Mouse (Mus musculus) limb, embryonic 13.5 days (tissue): Measurements from ENCODE around the gene Gm21060. TPM values are rescaled to one million over a fixed set of nuclear protein-coding genes. Genes with fewer than 3 reads are reported as not detected.
"Not testable (repeated sequence)": the region's sequence is repeated elsewhere in the genome, so short reads cannot be mapped to it uniquely, and the experiment has no call there.

ENCODE experiments used
- ATAC-seq: fragments of 200-750 bp; cut with Nextera tagmentation; 2 replicates; pipeline ENCODE4 v1.8.0; 2017; ENCODE audit warnings: low read depth, moderate number of reproducible peaks, moderate TSS enrichment; ENCODE audit not compliant: low FRiP score
- H3K27ac ChIP-seq: fragments of 300-500 bp; sonication (generic); 2 replicates; pipeline ENCODE4 v1.5.1; 2015; ENCODE audit warnings: inconsistent platforms, mild to moderate bottlenecking, moderate library complexity
- H3K27me3 ChIP-seq: fragments of 300-500 bp; sonication (generic); 2 replicates; pipeline ENCODE4 v1.6.1; 2015; ENCODE audit warnings: mild to moderate bottlenecking, inconsistent platforms
- H3K36me3 ChIP-seq: fragments of 300-500 bp; sonication (generic); 2 replicates; pipeline ENCODE4 v1.6.1; 2015; ENCODE audit warnings: inconsistent platforms, mild to moderate bottlenecking, moderate library complexity
- H3K4me1 ChIP-seq: fragments of 300-500 bp; sonication (generic); 2 replicates; pipeline ENCODE4 v1.6.1; 2015; ENCODE audit warnings: inconsistent platforms
- H3K4me2 ChIP-seq: fragments of 300-500 bp; sonication (generic); replicated peaks from 2 replicates; pipeline ENCODE4 v1.6.1; 2015; ENCODE audit warnings: inconsistent platforms, mild to moderate bottlenecking, moderate library complexity
- H3K4me3 ChIP-seq: fragments of 300-500 bp; sonication (generic); 2 replicates; pipeline ENCODE4 v1.5.1; 2015; ENCODE audit warnings: moderate library complexity, mild to moderate bottlenecking, inconsistent platforms
- H3K9ac ChIP-seq: fragments of 300-500 bp; sonication (generic); 2 replicates; pipeline ENCODE4 v1.6.1; 2015; ENCODE audit warnings: mild to moderate bottlenecking, inconsistent platforms
- H3K9me3 ChIP-seq: fragments of 300-500 bp; sonication (generic); 2 replicates; pipeline ENCODE4 v1.6.1; 2016; ENCODE audit warnings: inconsistent platforms
- WGBS: fragments of 180-500 bp; shearing (Covaris S2); methylation state at CpG from one replicate; pipeline ENCODE4 v1.1.7; 2015; 5-methylcytosine and 5-hydroxymethylcytosine counted together
- polyA plus RNA-seq: library from polyadenylated mRNA; unstranded; fragments of >200 nt; fragmentation: Nextera tagmentation; extraction: Ambion mirVana; gene quantifications from 2 replicates; pipeline ENCODE4 v1.2.1, GENCODE M21; 2015

The Gm21060 gene
- polyA plus RNA-seq, 1 experiment from 2014 or later: not detected

GRCm38 (mm10) chr19:61264933-61265332 lies 31.9 kb downstream of the Gm21060 start:
- Histone ChIP-seq H3K36me3 (no peaks in the 10 kb centered on the region), H3K4me2 (no peak overlapping the region), H3K27me3 (no peaks in the 10 kb centered on the region), H3K4me1 (no peaks in the 10 kb centered on the region), H3K9me3 (no peaks in the 10 kb centered on the region), H3K4me3 (no peak overlapping the region), H3K9ac (no peak overlapping the region), H3K27ac (no peak overlapping the region)
- ATAC-seq: no peak

- no peak overlapping the region for H3K27ac ChIP-seq
- H3K36me3 ChIP-seq: no peaks in the 10 kb centered on the region
- H3K9ac ChIP-seq: no peak overlapping the region
- no peaks in the 10 kb centered on the region for H3K27me3 ChIP-seq
- no peaks in the 10 kb centered on the region for H3K9me3 ChIP-seq
- no peak overlapping the region for H3K4me3 ChIP-seq
- H3K4me2 ChIP-seq: no peak overlapping the region
- H3K4me1 ChIP-seq: no peaks in the 10 kb centered on the region
- no peak for ATAC-seq
- 63% methylated on average over 1 of the region's 1 CpGs for WGBS
Measured at GRCm38 (mm10) chr19:61264227-61264626, 32.6 kb downstream of the Gm21060 start.

DNA sequence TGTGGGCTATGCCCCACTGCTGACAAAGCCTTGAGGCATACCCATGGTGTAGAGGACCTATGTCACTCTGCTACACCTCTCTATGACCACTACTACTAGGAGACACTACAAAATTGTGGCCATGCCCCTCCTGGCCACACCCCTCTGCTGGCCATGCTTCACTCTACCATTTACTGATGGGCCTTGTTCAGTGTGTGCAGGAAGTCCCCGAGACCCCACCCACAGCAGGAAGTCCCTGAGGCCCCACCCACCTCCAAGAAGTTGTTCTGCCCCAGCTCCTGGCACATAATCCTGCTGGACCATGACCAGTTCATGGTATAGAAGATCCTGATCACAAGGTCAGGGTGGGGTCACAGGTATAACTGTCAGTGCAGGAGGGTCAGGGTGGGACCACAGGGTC lies 35.6 kb downstream of the Gm21060 start:
- Histone ChIP-seq H3K36me3 (no peaks in the 10 kb centered on the region), H3K4me3 (no peak overlapping the region), H3K9ac (no peak overlapping the region), H3K9me3 (no peaks in the 10 kb centered on the region), H3K4me2 (no peak overlapping the region), H3K27me3 (no peaks in the 10 kb centered on the region), H3K27ac (no peak overlapping the region), H3K4me1 (no peaks in the 10 kb centered on the region)
- 82% methylated on average over 1 of the region's 1 CpGs for WGBS
- no peak for ATAC-seq

DNA sequence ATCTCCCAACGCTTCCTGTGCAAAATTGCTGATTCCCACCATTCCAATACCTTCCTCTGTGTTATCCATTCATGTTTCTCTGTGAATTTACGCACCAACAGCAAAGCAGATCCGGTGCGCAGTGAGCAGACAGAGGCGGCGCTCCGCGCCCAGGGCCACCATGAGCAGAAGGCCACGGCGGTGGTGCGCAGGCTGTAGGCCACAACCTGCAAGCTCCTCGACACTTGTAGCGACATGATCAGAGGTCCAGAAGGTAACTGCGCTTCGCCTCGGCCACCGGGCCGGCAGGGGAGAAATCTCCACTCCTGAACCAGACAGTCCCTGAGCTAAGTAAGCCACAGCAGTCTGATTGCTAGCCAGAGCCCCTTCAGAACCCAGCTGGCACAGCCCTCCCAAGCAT lies 39.1 kb downstream of the Gm21060 start:
- Histone ChIP-seq H3K36me3 (no peaks in the 10 kb centered on the region), H3K27me3 (no peaks in the 10 kb centered on the region), H3K9me3 (no peaks in the 10 kb centered on the region), H3K4me1 (no peaks in the 10 kb centered on the region), H3K4me3 (no peak overlapping the region), H3K27ac (no peak overlapping the region), H3K9ac (no peak overlapping the region), H3K4me2 (no peak overlapping the region)
- no peak for ATAC-seq
- 94% methylated on average over 18 of the region's 18 CpGs for WGBS

DNA sequence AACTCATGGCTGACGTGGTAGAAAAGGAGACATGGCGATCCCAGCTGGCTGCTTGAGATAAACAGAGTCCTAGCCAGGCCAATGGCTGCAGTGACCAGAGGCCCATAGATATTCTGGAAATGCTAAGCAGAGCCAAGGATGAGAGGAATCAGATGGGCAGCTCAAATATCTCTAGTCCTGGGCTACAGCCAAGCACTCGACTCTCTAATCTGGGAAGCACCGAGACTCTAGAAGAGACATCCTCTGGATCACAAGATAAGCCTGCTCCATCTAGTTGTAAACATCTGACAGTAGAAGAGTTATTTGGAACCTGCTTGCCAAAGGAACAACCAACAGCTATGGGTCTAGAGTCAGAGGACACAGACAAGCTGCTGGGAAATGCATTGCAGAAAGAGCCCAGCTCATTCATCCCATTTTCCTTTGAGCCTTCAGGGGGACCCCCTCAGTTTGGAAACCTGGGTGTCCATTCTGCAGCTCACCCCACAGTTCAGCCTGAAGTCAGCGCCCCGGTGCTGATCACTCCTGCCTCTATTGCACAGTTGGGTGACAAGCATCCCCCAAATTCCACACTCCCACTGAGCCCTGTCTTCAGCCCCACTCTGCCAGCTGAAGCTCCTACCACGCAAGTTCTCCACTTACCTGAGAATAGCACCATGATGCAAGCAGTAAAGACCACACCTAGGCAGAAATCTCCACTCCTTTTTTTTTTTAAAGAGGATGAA lies 40.5 kb downstream of the Gm21060 start:
- ATAC-seq: no peak
- no peaks in the 10 kb centered on the region for H3K9me3 ChIP-seq
- H3K4me1 ChIP-seq: no peaks in the 10 kb centered on the region
- H3K36me3 ChIP-seq: no peaks in the 10 kb centered on the region
- H3K4me2 ChIP-seq: no peak overlapping the region
- H3K27ac ChIP-seq: no peak overlapping the region
- H3K27me3 ChIP-seq: no peaks in the 10 kb centered on the region
- H3K9ac ChIP-seq: no peak overlapping the region
- WGBS: 88% methylated on average over 7 of the region's 7 CpGs
- no peak overlapping the region for H3K4me3 ChIP-seq

DNA sequence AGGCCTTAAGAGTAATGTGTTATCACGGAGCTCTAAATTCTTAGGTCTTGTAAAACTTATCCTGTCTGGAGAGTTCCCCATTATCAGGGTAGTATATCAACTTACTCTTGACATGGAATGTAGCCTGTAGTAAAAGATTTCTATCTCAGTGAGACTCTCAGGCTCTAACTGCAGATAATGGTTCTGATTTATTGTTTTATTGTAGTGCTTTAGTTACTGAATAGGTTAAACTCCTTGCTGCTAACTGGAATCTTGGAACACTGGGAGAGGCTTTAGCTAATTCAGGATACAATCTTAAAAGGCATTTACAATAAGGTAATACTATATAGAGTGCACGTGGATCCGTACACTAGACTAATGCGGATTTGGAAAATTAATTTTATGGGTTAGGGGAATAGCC lies 49.5 kb downstream of the Gm21060 start:
- not testable (repeated sequence) for H3K9me3 ChIP-seq, H3K4me2 ChIP-seq, H3K27me3 ChIP-seq, H3K9ac ChIP-seq, H3K27ac ChIP-seq, H3K4me1 ChIP-seq, ATAC-seq, H3K36me3 ChIP-seq, H3K4me3 ChIP-seq
- 57% methylated on average over 4 of the region's 4 CpGs for WGBS

Other genes with a start within 250 kb of the Gm21060 start
- 61.7 and 68.4 TPM in 2 replicates for gene Zfp950, start 156.2 kb downstream of the Gm21060 start, polyA plus RNA-seq
- 0.22 TPM in 1 of 2 replicates, not detected in the other for gene Gm7102, start 120.8 kb downstream of the Gm21060 start, polyA plus RNA-seq
- not detected in 2 replicates for gene Gm6020, start 113.2 kb downstream of the Gm21060 start, polyA plus RNA-seq
- 36.7 and 37.3 TPM in 2 replicates for gene Csf2ra, start 68.6 kb downstream of the Gm21060 start, polyA plus RNA-seq